Mouse (Mus musculus) urinary bladder, postnatal 25 days (tissue): ENCODE results near the gene Serpinh1.

Source experiments
- DNase-seq: peaks from one replicate; pipeline ENCODE4 v3.0.0; 2022; ENCODE audit warnings: low spot score

The Serpinh1 gene

GRCm38 (mm10) chr7:99352526-99353400 lies at the start of gene Serpinh1:
TSS of gene Serpinh1 (minus strand) at chr7:99353239.
- peak; percentile 75 for DNase-seq

- DNase-seq, result no peak
Observed at GRCm38 (mm10) chr7:99402477-99402876, 49.4 kb upstream of the Serpinh1 start.

GRCm38 (mm10) chr7:99401373-99401772 lies 48.3 kb upstream of the Serpinh1 start:
- no peak for DNase-seq

GRCm38 (mm10) chr7:99396994-99397659 lies 44.1 kb upstream of the Serpinh1 start:
- DNase-seq, result no peak

- no peak for DNase-seq
Observed at GRCm38 (mm10) chr7:99395908-99396616, 43.0 kb upstream of the Serpinh1 start.

- no peak for DNase-seq
Observed at GRCm38 (mm10) chr7:99395385-99395784, 42.3 kb upstream of the Serpinh1 start.

GRCm38 (mm10) chr7:99393711-99394325 lies 40.8 kb upstream of the Serpinh1 start:
- peak; percentile 29 for DNase-seq

- DNase-seq, result no peak
Observed at GRCm38 (mm10) chr7:99392696-99393095, 39.7 kb upstream of the Serpinh1 start.

GRCm38 (mm10) chr7:99390559-99390958 lies 37.5 kb upstream of the Serpinh1 start:
- DNase-seq, result no peak

GRCm38 (mm10) chr7:99387356-99387755 lies 34.3 kb upstream of the Serpinh1 start:
- no peak for DNase-seq

- DNase-seq, result no peak
Observed at GRCm38 (mm10) chr7:99386811-99387210, 33.8 kb upstream of the Serpinh1 start.

- DNase-seq, result no peak
Observed at GRCm38 (mm10) chr7:99386030-99386429, 33.0 kb upstream of the Serpinh1 start.

GRCm38 (mm10) chr7:99384101-99384611 lies 31.1 kb upstream of the Serpinh1 start:
- DNase-seq, result no peak

- DNase-seq, result no peak
Observed at GRCm38 (mm10) chr7:99383246-99383645, 30.2 kb upstream of the Serpinh1 start.

GRCm38 (mm10) chr7:99382088-99383000 lies 29.3 kb upstream of the Serpinh1 start:
- no peak for DNase-seq

GRCm38 (mm10) chr7:99381214-99382087 lies 28.4 kb upstream of the Serpinh1 start, which contains the start of gene Gdpd5:
TSS of gene Gdpd5 (plus strand) at chr7:99381414.
- DNase-seq, result peak; percentile 100

GRCm38 (mm10) chr7:99380491-99381213 lies 27.6 kb upstream of the Serpinh1 start:
- no peak for DNase-seq

- DNase-seq, result no peak
Observed at GRCm38 (mm10) chr7:99378870-99379269, 25.8 kb upstream of the Serpinh1 start.

GRCm38 (mm10) chr7:99375455-99375854 lies 22.4 kb upstream of the Serpinh1 start:
- peak; percentile 89 for DNase-seq
